Mouse (Mus musculus): ENCODE data around the gene Tsx. TPM values are rescaled to one million over a fixed set of nuclear protein-coding genes. Genes with fewer than 3 reads are reported as not detected.
A peak's percentile ranks its signal among the peaks of the same experiment; 100 is the strongest.

The Tsx gene
- total RNA-seq (2014; rRNA removed; ENCODE audit: low replicate concordance) (not detected in 2 replicates), polyA plus RNA-seq (2015; fragmentation: Nextera tagmentation; extraction: Ambion mirVana) (0.15 TPM in 1 of 2 replicates, not detected in the other)

DNA sequence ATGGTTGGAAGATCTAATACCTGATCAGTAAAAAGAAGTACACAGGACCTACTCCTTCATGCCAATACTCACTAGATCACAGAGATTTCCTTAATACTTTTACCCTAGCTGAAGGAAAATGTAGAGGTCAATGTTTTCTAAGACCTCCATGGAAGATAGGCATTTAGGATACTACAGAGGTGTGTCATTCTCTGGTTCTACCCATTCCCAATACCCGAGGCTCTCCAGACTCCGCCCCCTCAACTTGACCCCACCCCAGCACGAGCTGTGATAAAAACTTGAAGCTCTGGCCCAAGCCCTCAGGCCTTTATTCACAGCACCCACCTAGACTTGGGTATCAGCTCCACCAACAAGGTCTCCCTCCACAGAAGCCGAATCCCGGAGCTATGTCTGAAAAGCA lies at the start of gene Tsx:
Tsx (plus strand) TSS at position 301 of the 400 bp plus-strand sequence.
- Histone ChIP-seq H3K27ac (ENCODE audit: low read depth) (no peak within 1 kb of the TSS), H3K9ac (replicated peaks; ENCODE audit: low read depth, low read length) (no peak within 1 kb of the TSS), H3K36me3 (replicated peaks; ENCODE audit: control insufficient read depth, insufficient read depth, low read length) (no peaks in the 10 kb centered on the region), H3K4me3 (ENCODE audit: low read depth, low read length) (no peak within 1 kb of the TSS), H3K4me1 (ENCODE audit: control insufficient read depth, insufficient read depth) (no peaks in the 10 kb centered on the region), H3K27me3 (ENCODE audit: control insufficient read depth, insufficient read depth, low read length) (peaks cover 7% of the 10 kb centered on the region; the same call in 1 of the 2 replicates), H3K4me2 (ENCODE audit: low read depth, low read length) (no peak within 1 kb of the TSS), H3K9me3 (replicated peaks; ENCODE audit: control insufficient read depth, low read length) (no peaks in the 10 kb centered on the region)
- no peak for TF ChIP-seq CTCF (IDR thresholded peaks at IDR 0.05; ENCODE audit: low read depth)
- no peak for TF ChIP-seq EP300 (IDR thresholded peaks at IDR 0.05; ENCODE audit: low read depth)
- ATAC-seq (ENCODE audit: insufficient read depth, low read depth), result no peak
- 74% methylated on average over 5 of the region's 5 CpGs for WGBS
- DNase-seq (ENCODE audit: low spot score), result no peak

DNA sequence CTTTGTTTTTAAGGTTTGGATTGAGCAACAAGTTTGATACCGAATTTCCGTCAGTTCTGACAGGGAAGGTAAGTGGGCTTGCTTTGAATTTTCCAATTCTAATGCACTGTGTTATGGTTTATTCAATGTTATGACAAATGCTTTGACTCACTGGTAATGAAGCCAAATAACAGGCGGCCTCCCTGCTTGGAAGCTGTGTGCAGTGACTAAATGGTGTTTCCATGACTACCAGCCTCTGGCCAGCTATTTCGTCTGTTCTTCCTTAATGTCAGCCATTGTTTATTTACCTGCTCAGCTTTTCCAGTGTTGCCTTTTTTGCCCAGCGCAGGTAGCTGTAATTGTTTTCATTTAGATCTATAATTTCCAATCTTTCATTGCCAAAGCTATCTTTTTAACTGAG lies 48.1 kb upstream of the Tsx start:
- WGBS, result 71% methylated on average over 5 of the region's 5 CpGs
- no peak for ATAC-seq (ENCODE audit: insufficient read depth, low read depth)
- no peak for DNase-seq (ENCODE audit: low spot score)
- Histone ChIP-seq H3K9ac (replicated peaks; ENCODE audit: low read depth, low read length) (no peak overlapping the region), H3K4me2 (ENCODE audit: low read depth, low read length) (no peak overlapping the region), H3K36me3 (replicated peaks; ENCODE audit: control insufficient read depth, insufficient read depth, low read length) (no peaks in the 10 kb centered on the region), H3K4me3 (ENCODE audit: low read depth, low read length) (no peak overlapping the region), H3K27me3 (ENCODE audit: control insufficient read depth, insufficient read depth, low read length) (no peaks in the 10 kb centered on the region), H3K4me1 (ENCODE audit: control insufficient read depth, insufficient read depth) (no peaks in the 10 kb centered on the region), H3K9me3 (replicated peaks; ENCODE audit: control insufficient read depth, low read length) (no peaks in the 10 kb centered on the region), H3K27ac (ENCODE audit: low read depth) (no peak overlapping the region)
- TF ChIP-seq CTCF (IDR thresholded peaks at IDR 0.05; ENCODE audit: low read depth) (no peak), EP300 (IDR thresholded peaks at IDR 0.05; ENCODE audit: low read depth) (no peak)

DNA sequence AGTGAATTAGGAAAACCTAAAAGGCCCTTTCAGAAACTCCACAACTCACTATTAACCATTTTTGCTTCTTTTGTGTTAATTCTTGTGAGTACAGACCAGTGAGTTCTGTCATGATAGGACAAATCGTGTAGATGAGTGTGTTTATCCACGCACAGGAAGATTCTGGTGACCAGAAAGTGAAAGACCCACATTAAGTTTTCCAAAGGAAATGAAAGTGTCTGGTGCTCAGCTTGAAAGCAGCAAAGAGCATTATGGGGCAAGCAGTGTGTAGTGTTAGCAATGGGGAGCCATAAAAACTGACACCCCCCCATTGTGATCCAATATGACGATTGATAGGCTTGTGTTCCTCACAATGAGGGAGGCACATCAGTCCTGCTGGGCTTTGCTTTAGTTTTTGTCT lies 45.6 kb upstream of the Tsx start:
- no peak for ATAC-seq (ENCODE audit: insufficient read depth, low read depth)
- Histone ChIP-seq H3K4me2 (ENCODE audit: low read depth, low read length) (no peak overlapping the region), H3K9me3 (replicated peaks; ENCODE audit: control insufficient read depth, low read length) (no peaks in the 10 kb centered on the region), H3K27me3 (ENCODE audit: control insufficient read depth, insufficient read depth, low read length) (no peaks in the 10 kb centered on the region), H3K36me3 (replicated peaks; ENCODE audit: control insufficient read depth, insufficient read depth, low read length) (no peaks in the 10 kb centered on the region), H3K9ac (replicated peaks; ENCODE audit: low read depth, low read length) (no peak overlapping the region), H3K27ac (ENCODE audit: low read depth) (no peak overlapping the region), H3K4me3 (ENCODE audit: low read depth, low read length) (no peak overlapping the region), H3K4me1 (ENCODE audit: control insufficient read depth, insufficient read depth) (no peaks in the 10 kb centered on the region)
- DNase-seq (ENCODE audit: low spot score), result no peak
- 61% methylated on average over 3 of the region's 3 CpGs for WGBS
- TF ChIP-seq EP300 (IDR thresholded peaks at IDR 0.05; ENCODE audit: low read depth) (no peak), CTCF (IDR thresholded peaks at IDR 0.05; ENCODE audit: low read depth) (no peak)

DNA sequence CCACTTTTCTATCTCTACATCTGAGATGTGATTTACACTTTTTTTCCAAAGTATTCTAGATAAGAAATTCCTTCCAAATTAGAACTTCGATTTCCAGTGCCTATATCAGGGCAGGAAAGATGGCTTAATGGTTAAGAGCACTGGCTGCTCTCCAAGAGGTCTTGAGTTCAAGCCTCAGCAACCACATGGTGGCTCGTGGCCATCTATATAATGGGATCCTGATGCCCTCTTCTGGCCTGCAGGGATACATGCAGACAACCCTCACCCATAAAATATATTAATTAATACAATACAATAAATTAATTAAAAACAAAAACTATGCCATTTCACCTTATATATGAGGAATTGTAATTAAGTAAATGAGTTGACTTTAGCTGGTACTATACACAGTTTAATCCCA lies 43.0 kb upstream of the Tsx start:
- no peak for ATAC-seq (ENCODE audit: insufficient read depth, low read depth)
- Histone ChIP-seq H3K36me3 (replicated peaks; ENCODE audit: control insufficient read depth, insufficient read depth, low read length) (no peaks in the 10 kb centered on the region), H3K4me1 (ENCODE audit: control insufficient read depth, insufficient read depth) (no peaks in the 10 kb centered on the region), H3K9me3 (replicated peaks; ENCODE audit: control insufficient read depth, low read length) (no peaks in the 10 kb centered on the region), H3K9ac (replicated peaks; ENCODE audit: low read depth, low read length) (no peak overlapping the region), H3K27ac (ENCODE audit: low read depth) (no peak overlapping the region), H3K4me2 (ENCODE audit: low read depth, low read length) (no peak overlapping the region), H3K27me3 (ENCODE audit: control insufficient read depth, insufficient read depth, low read length) (peaks cover 4% of the 10 kb centered on the region; the same call in 1 of the 2 replicates), H3K4me3 (ENCODE audit: low read depth, low read length) (no peak overlapping the region)
- no peak for TF ChIP-seq EP300 (IDR thresholded peaks at IDR 0.05; ENCODE audit: low read depth)
- TF ChIP-seq CTCF (IDR thresholded peaks at IDR 0.05; ENCODE audit: low read depth), result peak; percentile 18; the same call in 1 of the 2 replicates
- DNase-seq (ENCODE audit: low spot score), result no peak
- WGBS, result 69% methylated on average over 2 of the region's 2 CpGs

DNA sequence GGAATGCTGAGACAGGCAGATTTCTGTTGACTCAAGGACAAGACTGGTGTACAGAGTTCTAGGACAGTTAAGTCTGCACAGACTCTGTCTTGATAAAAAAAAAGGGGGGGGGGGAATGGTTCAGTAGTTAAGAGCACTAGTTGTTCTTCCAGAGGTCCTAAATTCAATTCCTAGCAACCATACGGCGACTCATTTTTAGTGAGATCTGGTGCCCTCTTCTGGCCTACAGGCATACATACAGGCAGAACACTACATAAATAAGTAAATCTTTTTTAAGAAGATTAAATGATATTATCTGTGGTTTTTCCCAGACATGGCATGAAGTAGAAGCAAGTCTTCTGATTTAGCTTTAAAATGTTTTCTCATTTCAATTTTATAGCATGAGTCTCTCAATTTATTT lies 42.6 kb upstream of the Tsx start:
- WGBS, result 40% methylated on average over 2 of the region's 2 CpGs
- ATAC-seq (ENCODE audit: insufficient read depth, low read depth), result no peak
- H3K4me2 ChIP-seq (ENCODE audit: low read depth, low read length), result no peak overlapping the region
- no peak overlapping the region for H3K4me3 ChIP-seq (ENCODE audit: low read depth, low read length)
- no peaks in the 10 kb centered on the region for H3K9me3 ChIP-seq (replicated peaks; ENCODE audit: control insufficient read depth, low read length)
- peaks cover 4% of the 10 kb centered on the region; the same call in 1 of the 2 replicates for H3K27me3 ChIP-seq (ENCODE audit: control insufficient read depth, insufficient read depth, low read length)
- H3K9ac ChIP-seq (replicated peaks; ENCODE audit: low read depth, low read length), result no peak overlapping the region
- H3K4me1 ChIP-seq (ENCODE audit: control insufficient read depth, insufficient read depth), result no peaks in the 10 kb centered on the region
- no peak for DNase-seq (ENCODE audit: low spot score)
- no peak overlapping the region for H3K27ac ChIP-seq (ENCODE audit: low read depth)
- TF ChIP-seq CTCF (IDR thresholded peaks at IDR 0.05; ENCODE audit: low read depth), result peak; percentile 42
- TF ChIP-seq EP300 (IDR thresholded peaks at IDR 0.05; ENCODE audit: low read depth), result no peak
- H3K36me3 ChIP-seq (replicated peaks; ENCODE audit: control insufficient read depth, insufficient read depth, low read length), result no peaks in the 10 kb centered on the region

DNA sequence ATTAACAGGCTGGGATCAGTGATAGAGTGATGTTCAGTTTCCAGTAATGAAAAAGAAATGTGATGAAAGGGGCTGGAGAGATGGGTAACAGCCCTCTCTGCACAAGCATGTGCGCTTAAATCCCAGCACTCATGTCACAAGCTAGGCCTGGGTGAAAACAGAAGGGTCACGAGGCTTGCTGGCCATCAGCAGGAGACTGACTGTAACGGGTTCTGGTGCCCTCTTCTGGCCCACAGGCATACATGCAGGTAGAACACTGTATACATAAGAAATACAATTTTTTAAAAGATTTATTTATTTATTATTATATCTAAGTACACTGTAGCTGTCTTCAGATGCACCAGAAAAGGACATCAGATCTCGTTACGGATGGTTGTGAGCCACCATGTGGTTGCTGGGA lies 40.0 kb upstream of the Tsx start:
- no peak for DNase-seq (ENCODE audit: low spot score)
- ATAC-seq (ENCODE audit: insufficient read depth, low read depth), result no peak
- H3K27ac ChIP-seq (ENCODE audit: low read depth), result no peak overlapping the region
- no peaks in the 10 kb centered on the region for H3K9me3 ChIP-seq (replicated peaks; ENCODE audit: control insufficient read depth, low read length)
- H3K4me3 ChIP-seq (ENCODE audit: low read depth, low read length), result no peak overlapping the region
- TF ChIP-seq CTCF (IDR thresholded peaks at IDR 0.05; ENCODE audit: low read depth), result peak; percentile 47
- no peak for TF ChIP-seq EP300 (IDR thresholded peaks at IDR 0.05; ENCODE audit: low read depth)
- no peaks in the 10 kb centered on the region for H3K36me3 ChIP-seq (replicated peaks; ENCODE audit: control insufficient read depth, insufficient read depth, low read length)
- H3K4me2 ChIP-seq (ENCODE audit: low read depth, low read length), result no peak overlapping the region
- H3K4me1 ChIP-seq (ENCODE audit: control insufficient read depth, insufficient read depth), result no peaks in the 10 kb centered on the region
- WGBS, result 50% methylated on average over 5 of the region's 5 CpGs
- no peak overlapping the region for H3K9ac ChIP-seq (replicated peaks; ENCODE audit: low read depth, low read length)
- H3K27me3 ChIP-seq (ENCODE audit: control insufficient read depth, insufficient read depth, low read length), result peaks cover 7% of the 10 kb centered on the region; the same call in 1 of the 2 replicates
